Mouse (Mus musculus): Measurements from ENCODE around the gene Dpp9. TPM values are rescaled to one million over a fixed set of nuclear protein-coding genes. Genes with fewer than 3 reads are reported as not detected.

Gene Dpp9
- total and polyA plus RNA-seq, 2 experiments = 10.7 to 55.4 TPM

DNA sequence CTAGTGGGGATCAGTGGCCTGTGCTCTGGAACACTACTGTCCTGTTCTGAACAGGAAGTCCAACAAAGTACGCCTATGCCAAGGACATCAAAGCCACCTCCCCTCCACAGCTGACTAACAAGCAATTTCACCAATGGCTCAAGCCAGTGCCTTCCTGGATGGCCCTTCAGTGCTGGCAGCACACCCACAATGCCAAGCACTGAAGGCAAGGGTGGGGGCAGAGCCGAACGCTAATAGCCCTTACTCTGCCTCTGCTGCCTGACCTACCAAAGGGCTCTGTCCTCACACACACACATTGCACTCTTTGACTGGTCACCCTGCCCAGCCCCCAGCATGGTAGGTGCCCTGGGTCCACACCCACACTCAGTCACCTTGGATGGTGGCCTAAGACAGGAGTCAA lies 9.9 kb downstream of the Dpp9 start:
- H3K4me1 ChIP-seq (ENCODE audit: control insufficient read depth, insufficient read depth, low read length) = peaks cover 62% of the 10 kb centered on the region
- H3K36me3 ChIP-seq (ENCODE audit: control insufficient read depth, insufficient read depth, low read length) = peaks cover 5% of the 10 kb centered on the region; the same call in 1 of the 2 replicates

DNA sequence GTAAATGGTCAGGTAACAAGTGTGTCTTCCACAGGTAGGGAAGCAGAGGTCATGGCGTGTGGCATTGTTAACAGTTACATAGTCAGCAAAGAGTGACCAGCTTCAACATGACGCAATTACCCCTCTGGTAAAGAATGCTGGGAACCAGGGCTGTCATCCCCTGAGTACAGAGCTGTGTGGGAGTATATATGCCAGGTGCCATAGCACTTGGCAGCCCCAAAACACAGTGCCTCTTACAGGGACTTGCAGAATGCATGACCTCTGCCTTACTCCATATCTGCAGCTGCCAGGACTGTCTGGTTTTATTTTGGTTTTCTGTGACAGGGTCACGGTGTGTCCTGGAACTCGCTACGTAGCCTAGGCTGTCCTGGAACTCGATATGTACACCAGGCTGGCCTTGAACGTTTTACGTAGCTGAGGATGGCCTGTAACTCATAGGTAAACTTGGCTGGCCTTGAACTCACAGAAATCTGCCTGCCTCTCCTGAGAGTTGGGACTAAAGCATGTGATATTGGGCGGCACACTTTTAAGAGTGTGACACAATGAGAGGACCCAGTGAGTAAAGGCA lies 10.7 kb downstream of the Dpp9 start:
- peaks cover 7% of the 10 kb centered on the region; the same call in 1 of the 2 replicates for H3K36me3 ChIP-seq (ENCODE audit: control insufficient read depth, insufficient read depth, low read length)
- DNase-seq (ENCODE audit: extremely low read depth, low read depth, low spot score) = peak; percentile 98
- peak overlapping the region; percentile 75 for H3K27ac ChIP-seq (replicated peaks; ENCODE audit: insufficient read depth, low read depth, low read length)
- H3K9ac ChIP-seq (ENCODE audit: low read depth, low read length) = no peak overlapping the region
- no peaks in the 10 kb centered on the region; the same call in 1 of the 2 replicates for H3K79me2 ChIP-seq (ENCODE audit: control insufficient read depth, insufficient read depth, low read length)
- no peak overlapping the region for H3K4me3 ChIP-seq (ENCODE audit: insufficient read depth, low read depth, low read length)
- 27% methylated on average over 9 of the region's 9 CpGs for WGBS
- H3K4me1 ChIP-seq (ENCODE audit: control insufficient read depth, insufficient read depth, low read length) = peaks cover 59% of the 10 kb centered on the region
- H3K27me3 ChIP-seq (ENCODE audit: control insufficient read depth, insufficient read depth, low read length) = no peaks in the 10 kb centered on the region
- TF ChIP-seq CTCF (IDR thresholded peaks at IDR 0.05; ENCODE audit: low read depth, low read length) = no peak
- no peak for TF ChIP-seq POLR2A (IDR thresholded peaks at IDR 0.05; ENCODE audit: extremely low read depth, insufficient read depth, low read length)

More for the DNA sequence above, 9.9 kb downstream of the Dpp9 start:
- TF ChIP-seq POLR2A (IDR thresholded peaks at IDR 0.05; ENCODE audit: extremely low read depth, insufficient read depth, low read length) (no peak), CTCF (IDR thresholded peaks at IDR 0.05; ENCODE audit: low read depth, low read length) (no peak)
- no peak overlapping the region for H3K4me3 ChIP-seq (ENCODE audit: insufficient read depth, low read depth, low read length)
- DNase-seq (ENCODE audit: extremely low read depth, low read depth, low spot score) = peak; percentile 95
- WGBS = 30% methylated on average over 3 of the region's 3 CpGs
- peak overlapping the region; percentile 75 for H3K27ac ChIP-seq (replicated peaks; ENCODE audit: insufficient read depth, low read depth, low read length)
- H3K9ac ChIP-seq (ENCODE audit: low read depth, low read length) = no peak overlapping the region
- no peaks in the 10 kb centered on the region; the same call in 1 of the 2 replicates for H3K79me2 ChIP-seq (ENCODE audit: control insufficient read depth, insufficient read depth, low read length)
- no peaks in the 10 kb centered on the region for H3K27me3 ChIP-seq (ENCODE audit: control insufficient read depth, insufficient read depth, low read length)

DNA sequence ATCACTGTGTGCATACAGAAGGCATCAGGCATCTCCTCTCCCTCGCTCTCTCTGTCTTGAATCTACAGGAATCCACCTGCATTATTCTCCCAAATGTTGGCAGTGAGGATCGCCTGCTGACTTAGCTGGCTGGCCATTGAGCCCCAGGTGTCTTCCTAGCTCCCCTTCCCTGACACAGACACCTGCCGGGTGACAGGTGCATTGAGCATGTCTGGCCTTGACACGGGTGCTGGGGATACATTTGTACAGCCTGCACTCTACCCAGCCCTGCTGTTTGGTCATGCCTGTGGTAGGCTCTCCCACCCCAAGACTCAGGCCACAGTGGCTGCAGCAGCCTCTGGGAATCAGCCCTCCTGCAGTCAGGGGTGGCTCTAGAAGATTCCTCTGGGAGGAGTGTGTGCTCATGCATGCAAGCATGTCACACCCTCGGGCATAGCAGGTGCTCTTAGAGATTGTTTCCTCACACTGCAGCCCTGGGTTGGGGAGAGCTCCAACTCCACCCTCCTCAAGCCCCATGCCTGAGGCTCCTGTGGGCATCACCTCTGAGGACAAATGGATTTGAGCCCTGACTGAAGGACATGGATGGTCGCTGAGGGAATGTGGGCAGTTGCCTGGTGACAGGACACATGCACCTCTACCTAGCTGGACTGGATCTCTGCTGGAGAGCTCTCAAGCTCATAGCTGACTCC lies 11.6 kb downstream of the Dpp9 start:
- Histone ChIP-seq H3K4me1 (ENCODE audit: control insufficient read depth, insufficient read depth, low read length) (peaks cover 52% of the 10 kb centered on the region), H3K27ac (replicated peaks; ENCODE audit: insufficient read depth, low read depth, low read length) (peak overlapping the region; percentile 75), H3K9ac (ENCODE audit: low read depth, low read length) (no peak overlapping the region), H3K4me3 (ENCODE audit: insufficient read depth, low read depth, low read length) (no peak overlapping the region), H3K36me3 (ENCODE audit: control insufficient read depth, insufficient read depth, low read length) (peaks cover 7% of the 10 kb centered on the region; the same call in 1 of the 2 replicates), H3K79me2 (ENCODE audit: control insufficient read depth, insufficient read depth, low read length) (no peaks in the 10 kb centered on the region; the same call in 1 of the 2 replicates), H3K27me3 (ENCODE audit: control insufficient read depth, insufficient read depth, low read length) (no peaks in the 10 kb centered on the region)
- no peak for TF ChIP-seq POLR2A (IDR thresholded peaks at IDR 0.05; ENCODE audit: extremely low read depth, insufficient read depth, low read length)
- TF ChIP-seq CTCF (IDR thresholded peaks at IDR 0.05; ENCODE audit: low read depth, low read length) = no peak
- WGBS = 47% methylated on average over 6 of the region's 6 CpGs
- DNase-seq (ENCODE audit: extremely low read depth, low read depth, low spot score) = no peak

DNA sequence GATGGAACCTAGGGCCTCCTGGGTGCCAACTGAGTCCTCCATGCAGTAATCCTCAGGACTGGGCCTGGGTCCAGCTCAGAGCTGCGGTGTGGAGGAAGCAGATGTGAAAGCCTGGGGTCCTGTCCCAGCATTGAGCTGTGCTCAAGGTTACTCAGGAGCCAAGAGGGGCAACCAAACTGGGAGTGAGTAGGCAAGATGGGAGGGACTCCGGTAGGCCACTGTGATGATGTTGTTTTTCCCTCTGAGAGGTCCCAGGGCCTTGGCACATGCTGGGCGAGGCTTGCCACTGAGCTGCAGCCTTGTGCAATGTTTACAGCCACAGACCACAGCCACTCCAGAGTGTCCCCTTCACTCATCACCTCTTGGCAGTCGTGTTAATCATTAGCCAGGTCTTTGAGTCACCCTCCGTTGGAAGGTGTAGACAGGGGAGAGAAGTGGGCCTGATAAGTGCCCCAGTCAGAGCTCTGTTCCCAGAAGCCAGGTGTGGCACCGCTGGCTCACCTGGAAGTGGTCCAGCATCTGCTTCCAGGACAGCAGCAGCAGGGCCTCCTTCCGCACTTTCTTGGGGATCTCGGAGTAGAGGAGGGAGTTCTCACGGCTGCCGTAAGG lies 12.3 kb downstream of the Dpp9 start:
- no peak overlapping the region for H3K9ac ChIP-seq (ENCODE audit: low read depth, low read length)
- H3K79me2 ChIP-seq (ENCODE audit: control insufficient read depth, insufficient read depth, low read length) = no peaks in the 10 kb centered on the region; the same call in 1 of the 2 replicates
- H3K27ac ChIP-seq (replicated peaks; ENCODE audit: insufficient read depth, low read depth, low read length) = peak overlapping the region; percentile 80
- peak; percentile 99 for DNase-seq (ENCODE audit: extremely low read depth, low read depth, low spot score)
- H3K4me3 ChIP-seq (ENCODE audit: insufficient read depth, low read depth, low read length) = no peak overlapping the region
- WGBS = 32% methylated on average over 10 of the region's 10 CpGs
- peaks cover 45% of the 10 kb centered on the region for H3K4me1 ChIP-seq (ENCODE audit: control insufficient read depth, insufficient read depth, low read length)
- H3K27me3 ChIP-seq (ENCODE audit: control insufficient read depth, insufficient read depth, low read length) = no peaks in the 10 kb centered on the region
- TF ChIP-seq CTCF (IDR thresholded peaks at IDR 0.05; ENCODE audit: low read depth, low read length) (no peak), POLR2A (IDR thresholded peaks at IDR 0.05; ENCODE audit: extremely low read depth, insufficient read depth, low read length) (no peak)
- peaks cover 7% of the 10 kb centered on the region; the same call in 1 of the 2 replicates for H3K36me3 ChIP-seq (ENCODE audit: control insufficient read depth, insufficient read depth, low read length)

DNA sequence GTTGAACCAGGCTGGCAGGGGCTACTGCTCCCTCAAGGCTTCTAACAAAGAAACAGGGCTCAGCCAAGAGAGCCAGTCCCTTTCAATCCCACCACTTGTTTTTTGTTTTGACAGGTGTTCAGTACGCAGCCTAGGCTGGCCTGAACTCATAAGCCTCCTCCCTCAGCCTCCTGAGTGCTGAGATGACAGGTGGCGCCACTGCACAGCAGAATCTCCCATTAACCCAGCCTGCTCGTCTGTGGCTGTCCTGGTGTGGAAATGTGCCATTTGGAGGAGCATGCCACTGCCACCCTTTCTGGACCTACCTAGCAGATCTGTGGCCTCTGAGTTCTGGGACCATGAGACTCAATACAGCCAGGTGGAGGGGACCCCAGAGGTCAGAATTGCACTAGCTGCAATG lies 15.0 kb downstream of the Dpp9 start:
- Histone ChIP-seq H3K27ac (replicated peaks; ENCODE audit: insufficient read depth, low read depth, low read length) (no peak overlapping the region), H3K27me3 (ENCODE audit: control insufficient read depth, insufficient read depth, low read length) (no peaks in the 10 kb centered on the region), H3K36me3 (ENCODE audit: control insufficient read depth, insufficient read depth, low read length) (peaks cover 5% of the 10 kb centered on the region; the same call in 1 of the 2 replicates), H3K4me1 (ENCODE audit: control insufficient read depth, insufficient read depth, low read length) (peaks cover 23% of the 10 kb centered on the region), H3K9ac (ENCODE audit: low read depth, low read length) (no peak overlapping the region), H3K79me2 (ENCODE audit: control insufficient read depth, insufficient read depth, low read length) (no peaks in the 10 kb centered on the region; the same call in 1 of the 2 replicates), H3K4me3 (ENCODE audit: insufficient read depth, low read depth, low read length) (no peak overlapping the region)
- WGBS = 71% methylated on average over 3 of the region's 3 CpGs
- no peak for TF ChIP-seq POLR2A (IDR thresholded peaks at IDR 0.05; ENCODE audit: extremely low read depth, insufficient read depth, low read length)
- peak; percentile 59 for TF ChIP-seq CTCF (IDR thresholded peaks at IDR 0.05; ENCODE audit: low read depth, low read length)
- no peak for DNase-seq (ENCODE audit: extremely low read depth, low read depth, low spot score)

Data from liver, adult 2 months (tissue).